Mouse (Mus musculus) cerebellum, postnatal 36 days (tissue): ENCODE measurements around the gene Tacr2.

Source experiments
- DNase-seq, 2 experiments: peaks; one replicate each; pipeline ENCODE4 v3.0.0; 2021 to 2022; ENCODE audit warnings: mixed read lengths in 2 of 2

The Tacr2 gene

GRCm38 (mm10) chr10:62252000-62252488 lies at the start of gene Tacr2:
Gene Tacr2, plus strand, starts transcription at chr10:62252438.
- DNase-seq: no peak

- no peak for DNase-seq
Observed at GRCm38 (mm10) chr10:62202574-62202973, 49.7 kb upstream of the Tacr2 start.

GRCm38 (mm10) chr10:62208241-62208896 lies 43.9 kb upstream of the Tacr2 start:
- no peak for DNase-seq

DNA sequence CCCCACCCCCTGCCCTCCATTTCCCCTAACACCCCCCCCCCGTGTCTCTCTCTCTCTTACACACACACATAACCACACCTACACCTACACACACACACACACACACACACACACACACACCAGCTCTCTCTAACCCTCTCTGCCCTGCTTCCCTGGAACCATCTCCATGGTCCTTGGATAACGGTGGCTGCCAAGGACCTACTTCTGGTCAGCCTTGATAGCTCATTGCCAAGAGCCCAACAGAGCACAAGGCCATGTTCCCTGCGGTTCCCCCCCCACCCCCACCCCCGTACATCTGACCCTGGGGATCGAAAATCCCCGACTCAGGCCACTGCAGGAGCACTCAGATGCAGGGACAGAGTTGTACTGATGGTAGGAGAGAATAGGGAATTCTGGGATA lies 40.9 kb upstream of the Tacr2 start:
- no peak for DNase-seq

DNA sequence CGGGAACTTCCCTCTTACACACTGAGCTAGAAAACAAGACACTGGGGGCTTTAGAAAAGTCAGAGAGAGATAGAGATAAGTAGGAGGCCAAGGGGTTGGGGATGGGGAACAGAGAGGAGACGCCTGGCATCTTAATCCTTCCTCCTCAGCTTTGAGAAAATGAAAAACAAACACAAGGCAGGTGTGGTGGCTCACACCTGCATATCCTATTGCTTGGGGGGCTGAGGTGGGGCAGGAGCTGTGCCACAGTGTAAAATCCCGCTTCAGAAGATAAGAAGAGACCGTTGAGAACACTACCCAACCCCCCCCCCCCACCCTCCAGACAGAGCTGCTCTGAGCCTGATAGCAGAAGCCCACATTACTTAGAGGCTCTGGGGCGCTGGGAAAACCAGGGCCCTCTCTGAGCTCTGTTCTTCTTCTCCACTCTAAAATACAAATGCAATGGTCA lies 37.0 kb upstream of the Tacr2 start:
- no peak for DNase-seq

DNA sequence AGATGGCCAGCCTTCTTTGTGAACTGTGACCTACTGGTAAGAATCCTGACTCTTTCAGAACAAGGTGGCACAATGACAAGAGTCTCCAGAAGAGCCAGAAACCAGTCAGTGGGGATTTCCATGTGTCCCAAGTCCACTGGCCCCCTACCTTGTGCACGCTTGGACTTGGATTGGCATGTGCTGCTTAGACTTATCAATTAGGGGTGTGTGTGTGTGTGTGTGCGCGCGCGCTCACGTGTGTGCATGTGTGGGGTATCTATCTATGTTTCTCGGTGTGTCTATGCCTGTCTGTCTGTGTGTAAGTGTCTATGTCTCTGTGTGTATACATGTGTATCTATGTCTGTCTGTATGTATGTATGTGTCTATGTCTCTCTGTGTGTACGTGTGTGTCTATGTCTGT lies 36.6 kb upstream of the Tacr2 start:
- no peak for DNase-seq

- DNase-seq: peak; percentile 59 to 72
Observed at GRCm38 (mm10) chr10:62216595-62216994, 35.6 kb upstream of the Tacr2 start.

- no peak for DNase-seq
Observed at GRCm38 (mm10) chr10:62217196-62217595, 35.0 kb upstream of the Tacr2 start.

DNA sequence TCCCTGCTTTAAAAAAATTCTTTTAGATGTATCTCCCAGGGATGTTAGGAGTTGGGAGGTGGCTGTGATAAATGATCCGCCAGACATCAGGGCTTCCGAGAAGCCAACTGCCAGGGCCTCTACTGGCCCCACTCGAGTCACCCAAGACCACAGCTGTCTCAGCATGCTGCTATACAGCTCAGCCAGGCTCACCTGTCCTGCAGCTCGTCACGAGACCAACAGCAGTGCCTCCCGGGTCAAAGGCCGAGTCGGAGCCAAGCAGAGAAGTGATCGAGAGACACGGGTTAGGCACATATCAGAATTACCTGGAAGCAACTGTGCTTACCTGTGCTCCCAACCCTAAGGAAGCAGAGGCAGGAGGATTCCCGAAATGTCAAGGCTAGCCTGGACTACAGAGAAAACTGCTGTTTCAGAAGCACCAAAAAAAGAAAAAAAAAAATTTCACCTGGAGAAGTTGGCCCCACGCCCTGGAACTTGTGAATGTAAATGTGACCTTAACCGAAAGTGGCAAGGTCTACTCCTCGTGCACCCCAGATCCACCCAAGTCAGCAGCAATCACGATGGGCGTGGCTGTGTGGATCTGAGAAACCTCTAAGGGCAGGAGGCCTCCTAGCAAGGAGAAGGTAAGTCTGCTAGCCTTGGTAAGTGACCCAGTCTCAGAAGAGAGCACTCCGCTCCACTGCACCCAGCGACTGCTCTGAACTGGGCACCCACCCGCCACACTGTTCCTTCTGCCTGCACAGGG lies 34.0 kb upstream of the Tacr2 start:
- DNase-seq: no peak

- DNase-seq: no peak
Observed at GRCm38 (mm10) chr10:62218789-62219172, 33.5 kb upstream of the Tacr2 start.

DNA sequence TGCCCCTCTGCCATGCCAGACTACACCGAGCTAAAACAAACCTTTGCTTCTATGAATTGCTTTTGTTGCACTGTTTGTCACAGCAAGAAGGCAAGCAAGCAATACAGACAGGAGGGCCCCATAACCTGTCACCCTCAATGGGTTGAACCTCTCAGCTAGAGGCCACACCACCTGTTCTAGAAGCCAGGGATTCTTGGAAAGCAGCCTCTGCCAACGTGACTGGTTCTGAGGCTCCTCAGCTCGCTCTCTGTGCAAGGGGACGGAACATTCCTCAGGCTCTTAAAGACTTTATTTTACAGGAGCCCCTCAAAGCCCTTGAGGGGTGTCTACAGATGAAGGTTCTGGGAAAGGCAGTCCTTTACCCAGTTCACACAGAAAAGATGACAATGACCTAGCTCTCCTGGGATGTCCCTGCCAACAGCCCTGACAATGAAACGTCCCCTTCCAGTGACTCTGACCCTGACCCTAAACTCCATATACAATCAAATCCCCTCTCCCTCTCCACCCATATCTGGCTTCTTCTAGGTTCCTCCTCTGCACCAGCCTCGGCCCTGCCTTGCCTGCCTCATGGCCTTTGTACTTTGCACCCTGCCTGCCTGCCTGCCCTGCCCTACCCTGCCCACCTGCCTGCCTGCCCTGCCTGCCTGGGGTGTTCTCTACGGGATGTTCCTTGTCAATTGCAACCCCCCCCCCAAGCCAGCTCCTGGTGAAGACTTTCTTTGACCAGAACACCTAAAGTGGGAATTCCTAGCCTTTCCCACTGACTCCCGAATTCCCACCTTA lies 31.3 kb upstream of the Tacr2 start:
- DNase-seq: no peak

DNA sequence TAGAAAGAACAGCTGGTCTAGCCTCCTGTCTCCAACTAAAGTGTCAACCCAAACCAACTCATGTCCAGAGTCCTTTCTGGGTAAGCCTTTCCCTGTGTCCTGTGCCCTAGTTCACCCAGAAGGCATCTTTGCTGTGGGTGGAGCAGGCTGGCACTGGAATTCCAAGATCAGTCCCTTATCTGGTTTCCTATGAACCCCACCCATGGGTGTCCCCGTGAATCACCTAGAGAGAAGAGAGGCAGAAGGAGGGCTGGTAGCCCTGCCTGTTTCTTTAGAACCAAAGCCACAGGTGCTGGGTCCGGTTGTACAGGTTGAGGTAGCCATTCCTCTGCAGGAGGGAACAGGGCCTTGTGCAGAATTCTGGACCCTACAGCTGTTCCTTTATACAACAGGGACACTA lies 30.6 kb upstream of the Tacr2 start:
- no peak for DNase-seq

DNA sequence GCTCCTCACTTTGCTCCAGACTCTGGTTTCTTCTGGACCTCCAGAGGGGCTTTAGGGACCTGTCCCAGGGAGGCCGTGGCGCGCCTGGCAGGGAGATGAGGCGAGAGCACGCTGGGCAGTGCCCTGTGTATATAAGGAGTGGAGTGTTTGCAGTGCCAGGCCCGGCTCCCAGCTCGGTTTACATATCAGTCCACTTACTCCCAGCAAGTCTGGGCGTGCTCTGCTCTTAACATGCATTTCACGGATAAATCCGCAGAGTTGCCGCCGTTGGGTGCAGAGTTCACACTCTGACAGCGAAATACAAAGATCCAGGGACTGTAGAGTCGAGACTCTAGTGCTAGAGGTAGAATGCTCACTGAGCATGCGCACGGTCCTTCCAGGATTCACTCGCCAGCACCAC lies 29.5 kb upstream of the Tacr2 start:
- DNase-seq: no peak

DNA sequence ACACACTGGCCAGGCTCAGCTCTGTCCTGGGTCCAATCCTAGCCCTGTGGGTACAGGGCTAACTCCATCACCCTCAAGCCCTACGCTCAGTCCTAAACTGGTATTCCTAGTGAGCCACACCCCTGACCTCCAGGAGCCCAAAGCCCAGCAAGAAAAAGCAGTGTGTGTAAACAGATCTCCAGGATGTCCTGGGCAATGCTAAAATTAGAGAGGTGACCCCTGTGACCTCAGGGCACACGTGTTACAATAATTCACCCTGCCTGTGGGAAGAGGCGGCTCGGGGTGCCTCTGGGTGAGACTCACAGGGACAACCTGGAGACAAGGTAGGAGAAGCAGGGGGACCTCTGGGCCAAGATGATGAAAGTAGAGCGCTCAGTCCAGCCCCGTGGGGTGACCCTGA lies 28.0 kb upstream of the Tacr2 start:
- DNase-seq: no peak

- DNase-seq: no peak
Observed at GRCm38 (mm10) chr10:62225839-62226238, 26.4 kb upstream of the Tacr2 start.

- DNase-seq: peak in 1 of 2 experiments; percentile 45
Observed at GRCm38 (mm10) chr10:62228126-62228525, 24.1 kb upstream of the Tacr2 start.

DNA sequence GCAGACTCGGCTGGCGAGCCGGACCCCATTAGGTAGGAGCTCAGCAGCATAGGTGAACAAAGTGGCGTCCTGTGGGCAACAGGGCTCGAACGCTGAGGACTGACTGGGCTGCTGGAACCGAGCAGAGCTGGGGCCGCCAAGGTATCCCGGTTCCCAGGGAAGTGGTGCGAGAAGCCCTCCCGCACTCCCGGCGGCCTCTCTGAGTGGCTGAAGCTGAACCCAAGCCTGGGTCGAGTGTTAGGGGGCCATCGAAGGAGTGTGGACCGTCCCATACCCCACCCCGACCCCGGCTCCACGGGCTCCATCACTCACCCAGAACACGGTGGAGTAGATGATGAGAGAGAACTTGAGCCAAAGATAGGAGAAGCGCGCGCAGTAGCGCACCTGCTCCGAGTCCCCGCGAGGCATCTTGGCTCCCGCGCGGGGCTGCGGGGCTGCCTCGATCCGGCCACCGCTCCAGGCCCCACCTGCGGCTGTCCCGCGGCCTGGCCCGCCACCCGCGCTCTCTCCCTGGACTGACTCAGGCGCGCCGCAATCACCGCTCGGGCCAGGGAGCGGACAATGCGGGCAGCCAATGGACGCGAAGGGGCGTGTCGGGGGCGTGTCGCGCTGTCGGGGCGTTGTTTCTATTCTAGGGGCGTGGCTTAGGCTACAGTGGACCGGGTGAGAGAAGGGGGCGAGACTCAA lies 21.4 kb upstream of the Tacr2 start, which contains the start of gene Tspan15:
TSS of gene Tspan15 (minus strand) at position 544 of the 687 bp plus-strand sequence.
- DNase-seq: peak; percentile 93 to 96

DNA sequence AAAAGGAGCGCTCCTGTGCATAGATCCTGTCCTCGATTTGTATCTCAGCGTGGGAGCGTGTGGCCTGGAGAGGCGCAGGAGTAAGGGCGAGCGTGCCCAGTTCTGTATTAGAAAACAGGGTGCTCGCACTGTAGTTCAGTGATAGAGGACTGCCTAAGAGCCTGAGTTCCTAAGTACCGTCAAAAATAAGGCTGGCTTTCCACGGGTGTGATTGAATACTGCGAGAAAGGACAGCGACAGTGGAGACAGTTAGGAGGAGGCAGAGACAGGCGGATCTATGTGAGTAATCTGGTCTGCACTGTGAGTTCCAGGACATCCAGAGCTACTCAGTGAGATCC lies 20.9 kb upstream of the Tacr2 start:
- DNase-seq: no peak

GRCm38 (mm10) chr10:62231811-62232210 lies 20.4 kb upstream of the Tacr2 start:
- no peak for DNase-seq

DNA sequence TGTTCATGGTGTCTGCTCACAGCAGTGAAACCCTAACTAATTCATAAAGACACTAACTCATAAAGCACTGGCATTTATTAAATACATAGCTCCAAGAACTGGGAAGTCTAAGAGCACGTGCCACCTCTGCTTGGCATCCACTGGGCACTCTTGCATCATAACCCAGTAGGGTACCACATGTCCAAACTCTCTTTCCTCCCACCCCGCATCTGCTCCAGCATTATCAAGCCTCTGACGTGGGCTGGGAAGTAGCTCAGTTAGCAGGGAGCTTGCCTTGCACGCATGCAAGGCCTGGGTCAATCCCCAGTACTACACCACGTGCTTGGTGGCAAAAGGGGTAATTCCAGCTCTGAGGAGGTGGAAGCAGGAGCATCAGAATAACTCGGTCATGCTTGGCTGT lies 16.1 kb upstream of the Tacr2 start:
- DNase-seq: no peak

DNA sequence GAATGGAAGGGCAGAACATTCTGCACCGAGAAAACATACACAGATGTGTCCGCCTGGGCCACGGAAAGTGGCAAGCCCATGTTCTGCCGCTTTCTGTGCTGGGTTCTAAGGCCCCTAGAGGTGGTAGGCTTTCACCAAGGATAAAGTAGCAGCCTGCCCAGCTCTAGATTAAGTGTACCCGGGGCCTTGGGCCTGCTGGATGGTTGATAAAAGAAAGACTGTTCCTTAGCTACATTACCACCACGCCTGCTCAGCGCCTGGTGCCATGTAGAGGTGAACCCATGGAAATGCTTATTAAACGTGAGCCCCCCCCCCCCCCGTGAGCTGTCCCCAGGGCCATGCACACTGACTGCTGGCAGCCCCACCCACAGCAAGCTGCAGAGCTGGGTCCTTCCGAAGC lies 15.0 kb upstream of the Tacr2 start:
- no peak for DNase-seq

DNA sequence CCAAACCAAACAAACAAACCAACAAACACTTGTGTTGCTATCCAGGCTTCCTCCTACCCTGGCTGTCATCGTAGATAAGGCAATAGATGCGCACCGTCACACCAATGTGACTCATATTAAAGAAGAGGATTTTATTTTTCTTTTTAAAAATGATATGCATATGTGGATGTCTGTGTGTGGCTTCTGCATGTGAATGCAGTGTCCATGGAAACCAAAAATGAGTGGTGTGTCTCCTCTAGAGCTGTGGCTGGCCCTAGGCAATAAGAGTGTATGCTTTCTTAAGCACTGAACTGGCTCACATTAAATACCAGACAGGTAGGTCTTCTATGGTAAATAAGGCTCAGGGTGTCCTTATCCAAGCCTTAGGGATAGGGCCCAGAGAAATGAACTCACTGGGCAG lies 13.6 kb upstream of the Tacr2 start:
- DNase-seq: no peak

- DNase-seq: peak in 1 of 2 experiments; percentile 44
Observed at GRCm38 (mm10) chr10:62239270-62239669, 13.0 kb upstream of the Tacr2 start.
